Mouse (Mus musculus): ENCODE data around the gene Aldh1a2. TPM values are rescaled to one million over a fixed set of nuclear protein-coding genes. Genes with fewer than 3 reads are reported as not detected.

Gene Aldh1a2
- polyA plus RNA-seq, 1 experiment, result 14.2 TPM

- DNase-seq (ENCODE audit: low read depth), result no peak
Observed at GRCm38 (mm10) chr9:71289810-71290209, 74.2 kb downstream of the Aldh1a2 start.

GRCm38 (mm10) chr9:71290730-71291129 lies 75.1 kb downstream of the Aldh1a2 start:
- DNase-seq (ENCODE audit: low read depth), result no peak

- no peak for DNase-seq (ENCODE audit: low read depth)
Observed at GRCm38 (mm10) chr9:71295501-71295900, 79.9 kb downstream of the Aldh1a2 start.

GRCm38 (mm10) chr9:71303594-71303993 lies 88.0 kb downstream of the Aldh1a2 start:
- DNase-seq (ENCODE audit: low read depth), result no peak

- DNase-seq (ENCODE audit: low read depth), result no peak
Observed at GRCm38 (mm10) chr9:71307106-71307789, 91.7 kb downstream of the Aldh1a2 start.

- DNase-seq (ENCODE audit: low read depth), result no peak
Observed at GRCm38 (mm10) chr9:71315960-71316359, 100.4 kb downstream of the Aldh1a2 start.

- DNase-seq (ENCODE audit: low read depth), result peak; percentile 33
Observed at GRCm38 (mm10) chr9:71317096-71317920, 101.7 kb downstream of the Aldh1a2 start.

GRCm38 (mm10) chr9:71317921-71318241 lies 102.3 kb downstream of the Aldh1a2 start:
- no peak for DNase-seq (ENCODE audit: low read depth)

GRCm38 (mm10) chr9:71319776-71320175 lies 104.2 kb downstream of the Aldh1a2 start:
- no peak for DNase-seq (ENCODE audit: low read depth)

GRCm38 (mm10) chr9:71320246-71321155 lies 104.9 kb downstream of the Aldh1a2 start:
- no peak for DNase-seq (ENCODE audit: low read depth)

GRCm38 (mm10) chr9:71321436-71321835 lies 105.8 kb downstream of the Aldh1a2 start:
- no peak for DNase-seq (ENCODE audit: low read depth)

- DNase-seq (ENCODE audit: low read depth), result no peak
Observed at GRCm38 (mm10) chr9:71321871-71322270, 106.3 kb downstream of the Aldh1a2 start.

GRCm38 (mm10) chr9:71323303-71323952 lies 107.8 kb downstream of the Aldh1a2 start:
- no peak for DNase-seq (ENCODE audit: low read depth)

- no peak for DNase-seq (ENCODE audit: low read depth)
Observed at GRCm38 (mm10) chr9:71324060-71324459, 108.5 kb downstream of the Aldh1a2 start.

GRCm38 (mm10) chr9:71326261-71326660 lies 110.7 kb downstream of the Aldh1a2 start:
- DNase-seq (ENCODE audit: low read depth), result no peak

- DNase-seq (ENCODE audit: low read depth), result no peak
Observed at GRCm38 (mm10) chr9:71331661-71332060, 116.1 kb downstream of the Aldh1a2 start.

- DNase-seq (ENCODE audit: low read depth), result no peak
Observed at GRCm38 (mm10) chr9:71336674-71337073, 121.1 kb downstream of the Aldh1a2 start.

GRCm38 (mm10) chr9:71337425-71337824 lies 121.8 kb downstream of the Aldh1a2 start:
- DNase-seq (ENCODE audit: low read depth), result no peak

- no peak for DNase-seq (ENCODE audit: low read depth)
Observed at GRCm38 (mm10) chr9:71340116-71340515, 124.5 kb downstream of the Aldh1a2 start.
